Mouse (Mus musculus): ENCODE measurements around the gene Gpc5. TPM values are rescaled to one million over a fixed set of nuclear protein-coding genes. Genes with fewer than 3 reads are reported as not detected.

Gpc5 gene
- total RNA-seq, 1 experiment: 0.40 TPM

- H3K4me1 ChIP-seq (ENCODE audit: control insufficient read depth in 2 of 2, insufficient read depth in 2 of 2, low read length in 2 of 2, poor library complexity in 1 of 2): no peaks in the 10 kb centered on the region
- TF ChIP-seq ZC3H11A (IDR thresholded peaks at IDR 0.05; ENCODE audit: borderline replicate concordance, low read depth, low read length) (no peak), CHD2 (IDR thresholded peaks at IDR 0.05; ENCODE audit: low read depth, low read length) (no peak), MAFK (IDR thresholded peaks at IDR 0.05; ENCODE audit: insufficient read depth, low read depth, low read length) (no peak), HCFC1 (IDR thresholded peaks at IDR 0.05; ENCODE audit: borderline replicate concordance, insufficient read depth, low read length) (no peak), ZNF384 (IDR thresholded peaks at IDR 0.05; ENCODE audit: low read depth, low read length) (no peak)
- no peak overlapping the region for H3K4me3 ChIP-seq (ENCODE audit: insufficient read depth in 1 of 2, low read depth in 1 of 2, low read length in 2 of 2, poor library complexity in 1 of 2, severe bottlenecking in 1 of 2)
- H3K9ac ChIP-seq (ENCODE audit: insufficient read depth, low read depth, low read length, poor library complexity, severe bottlenecking): no peak overlapping the region
- no peak for DNase-seq (ENCODE audit: low read depth, low spot score)
- H3K9me3 ChIP-seq (ENCODE audit: control insufficient read depth, insufficient read depth, low read depth, low read length): no peaks in the 10 kb centered on the region
- H3K36me3 ChIP-seq (ENCODE audit: control insufficient read depth, insufficient read depth, low read length, poor library complexity, severe bottlenecking): no peaks in the 10 kb centered on the region
- H3K27ac ChIP-seq (ENCODE audit: insufficient read depth, low read depth, low read length, poor library complexity, severe bottlenecking): no peak overlapping the region
- in situ Hi-C loops (cut with MboI; ENCODE audit: low sequenced_read_pairs in 2 of 2, unreplicated experiment in 2 of 2): no loop called here
Measured at GRCm38 (mm10) chr14:115253685-115254084, 161.7 kb downstream of the Gpc5 start.

DNA sequence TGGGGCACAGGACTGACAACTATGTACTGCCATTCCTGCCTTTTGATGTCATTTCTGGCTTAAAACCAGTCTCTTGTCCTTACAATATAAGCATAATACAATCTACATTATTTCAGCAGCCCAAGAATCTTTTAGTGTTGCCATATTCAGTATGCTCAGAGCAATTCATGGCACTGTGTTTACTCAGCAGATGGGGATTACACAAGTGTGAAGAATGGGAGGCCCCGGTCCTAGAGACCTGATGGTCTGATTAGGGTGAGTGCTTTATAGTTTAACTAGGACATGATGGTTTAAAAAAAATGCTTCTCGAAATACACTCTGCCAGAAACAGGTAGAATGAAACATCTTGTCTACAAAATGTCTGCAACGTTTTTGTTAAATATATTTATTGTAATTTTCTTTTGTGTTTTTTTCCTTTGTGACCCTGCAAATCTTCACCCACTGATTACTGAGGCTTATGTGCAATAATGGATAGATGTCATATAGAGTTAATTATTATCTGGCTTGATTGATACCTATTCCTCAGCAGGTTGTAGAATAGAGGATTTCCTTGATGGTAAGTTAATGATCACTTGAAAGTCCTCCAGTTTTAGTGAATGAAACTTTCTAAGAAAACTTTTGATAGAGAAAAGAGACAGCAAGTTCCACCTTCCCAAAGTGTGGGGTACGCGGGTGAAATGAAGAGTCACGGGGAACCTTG lies 177.8 kb downstream of the Gpc5 start:
- TF ChIP-seq CHD2 (IDR thresholded peaks at IDR 0.05; ENCODE audit: low read depth, low read length) (no peak), MAFK (IDR thresholded peaks at IDR 0.05; ENCODE audit: insufficient read depth, low read depth, low read length) (no peak), HCFC1 (IDR thresholded peaks at IDR 0.05; ENCODE audit: borderline replicate concordance, insufficient read depth, low read length) (no peak), ZC3H11A (IDR thresholded peaks at IDR 0.05; ENCODE audit: borderline replicate concordance, low read depth, low read length) (no peak), ZNF384 (IDR thresholded peaks at IDR 0.05; ENCODE audit: low read depth, low read length) (no peak)
- Histone ChIP-seq H3K4me1 (ENCODE audit: control insufficient read depth in 2 of 2, insufficient read depth in 2 of 2, low read length in 2 of 2, poor library complexity in 1 of 2) (no peaks in the 10 kb centered on the region), H3K9me3 (ENCODE audit: control insufficient read depth, insufficient read depth, low read depth, low read length) (no peaks in the 10 kb centered on the region), H3K27ac (ENCODE audit: insufficient read depth, low read depth, low read length, poor library complexity, severe bottlenecking) (no peak overlapping the region), H3K9ac (ENCODE audit: insufficient read depth, low read depth, low read length, poor library complexity, severe bottlenecking) (no peak overlapping the region), H3K4me3 (ENCODE audit: insufficient read depth in 1 of 2, low read depth in 1 of 2, low read length in 2 of 2, poor library complexity in 1 of 2, severe bottlenecking in 1 of 2) (no peak overlapping the region), H3K36me3 (ENCODE audit: control insufficient read depth, insufficient read depth, low read length, poor library complexity, severe bottlenecking) (no peaks in the 10 kb centered on the region)
- DNase-seq (ENCODE audit: low read depth, low spot score): no peak
- in situ Hi-C loops (cut with MboI; ENCODE audit: low sequenced_read_pairs in 2 of 2, unreplicated experiment in 2 of 2): no loop called here

DNA sequence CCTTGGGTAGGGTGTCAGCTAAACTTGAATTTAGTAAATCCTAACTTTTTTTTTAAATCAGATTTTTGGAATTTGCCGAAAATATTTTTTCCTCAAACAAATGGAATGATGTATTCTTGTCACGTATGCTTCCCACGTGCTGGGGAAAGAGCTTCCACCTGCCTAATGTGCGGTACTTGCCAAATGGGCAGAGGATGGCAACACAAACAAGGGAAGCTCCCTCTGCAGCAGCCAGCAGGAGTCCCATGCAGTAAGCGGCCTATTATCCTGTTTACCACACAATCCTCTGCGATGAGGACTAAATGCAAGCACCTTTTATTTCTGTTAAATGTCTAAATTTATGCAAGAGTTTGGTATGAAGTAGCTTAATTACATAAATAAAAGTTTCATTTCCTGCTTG lies 178.4 kb downstream of the Gpc5 start:
- no peaks in the 10 kb centered on the region for H3K4me1 ChIP-seq (ENCODE audit: control insufficient read depth in 2 of 2, insufficient read depth in 2 of 2, low read length in 2 of 2, poor library complexity in 1 of 2)
- H3K4me3 ChIP-seq (ENCODE audit: insufficient read depth in 1 of 2, low read depth in 1 of 2, low read length in 2 of 2, poor library complexity in 1 of 2, severe bottlenecking in 1 of 2): no peak overlapping the region
- no peaks in the 10 kb centered on the region for H3K9me3 ChIP-seq (ENCODE audit: control insufficient read depth, insufficient read depth, low read depth, low read length)
- H3K27ac ChIP-seq (ENCODE audit: insufficient read depth, low read depth, low read length, poor library complexity, severe bottlenecking): no peak overlapping the region
- H3K9ac ChIP-seq (ENCODE audit: insufficient read depth, low read depth, low read length, poor library complexity, severe bottlenecking): no peak overlapping the region
- H3K36me3 ChIP-seq (ENCODE audit: control insufficient read depth, insufficient read depth, low read length, poor library complexity, severe bottlenecking): no peaks in the 10 kb centered on the region
- DNase-seq (ENCODE audit: low read depth, low spot score): no peak
- in situ Hi-C loops (cut with MboI; ENCODE audit: low sequenced_read_pairs in 2 of 2, unreplicated experiment in 2 of 2): no loop called here
- TF ChIP-seq ZNF384 (IDR thresholded peaks at IDR 0.05; ENCODE audit: low read depth, low read length) (no peak), HCFC1 (IDR thresholded peaks at IDR 0.05; ENCODE audit: borderline replicate concordance, insufficient read depth, low read length) (no peak), CHD2 (IDR thresholded peaks at IDR 0.05; ENCODE audit: low read depth, low read length) (no peak), ZC3H11A (IDR thresholded peaks at IDR 0.05; ENCODE audit: borderline replicate concordance, low read depth, low read length) (no peak), MAFK (IDR thresholded peaks at IDR 0.05; ENCODE audit: insufficient read depth, low read depth, low read length) (no peak)

DNA sequence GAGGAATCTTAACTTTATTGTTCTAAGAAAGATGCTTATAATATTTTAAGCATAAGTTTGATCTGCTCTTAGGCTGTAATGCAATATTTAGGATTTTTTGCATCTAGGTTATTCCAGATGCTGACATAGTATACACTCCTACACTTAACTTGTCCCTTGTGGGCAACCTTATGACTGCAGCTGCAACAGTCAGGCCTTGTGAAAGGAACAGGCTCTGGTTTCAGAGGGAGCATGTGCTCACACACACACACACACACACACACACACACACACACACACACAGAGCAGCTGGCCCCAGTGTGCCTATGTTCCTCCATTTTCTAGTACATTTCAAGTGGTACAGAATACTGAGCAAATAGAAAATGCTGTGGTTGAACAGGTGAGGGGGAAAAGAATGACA lies 190.8 kb downstream of the Gpc5 start:
- no peaks in the 10 kb centered on the region for H3K4me1 ChIP-seq (ENCODE audit: control insufficient read depth in 2 of 2, insufficient read depth in 2 of 2, low read length in 2 of 2, poor library complexity in 1 of 2)
- TF ChIP-seq MAFK (IDR thresholded peaks at IDR 0.05; ENCODE audit: insufficient read depth, low read depth, low read length): no peak
- no peak for TF ChIP-seq HCFC1 (IDR thresholded peaks at IDR 0.05; ENCODE audit: borderline replicate concordance, insufficient read depth, low read length)
- no peak for TF ChIP-seq ZC3H11A (IDR thresholded peaks at IDR 0.05; ENCODE audit: borderline replicate concordance, low read depth, low read length)
- TF ChIP-seq CHD2 (IDR thresholded peaks at IDR 0.05; ENCODE audit: low read depth, low read length): no peak
- TF ChIP-seq ZNF384 (IDR thresholded peaks at IDR 0.05; ENCODE audit: low read depth, low read length): no peak
- H3K9me3 ChIP-seq (ENCODE audit: control insufficient read depth, insufficient read depth, low read depth, low read length): no peaks in the 10 kb centered on the region
- no peak for DNase-seq (ENCODE audit: low read depth, low spot score)
- H3K9ac ChIP-seq (ENCODE audit: insufficient read depth, low read depth, low read length, poor library complexity, severe bottlenecking): no peak overlapping the region
- H3K27ac ChIP-seq (ENCODE audit: insufficient read depth, low read depth, low read length, poor library complexity, severe bottlenecking): no peak overlapping the region
- no peaks in the 10 kb centered on the region for H3K36me3 ChIP-seq (ENCODE audit: control insufficient read depth, insufficient read depth, low read length, poor library complexity, severe bottlenecking)
- in situ Hi-C loops (cut with MboI; ENCODE audit: low sequenced_read_pairs in 2 of 2, unreplicated experiment in 2 of 2): no loop called here
- no peak overlapping the region for H3K4me3 ChIP-seq (ENCODE audit: insufficient read depth in 1 of 2, low read depth in 1 of 2, low read length in 2 of 2, poor library complexity in 1 of 2, severe bottlenecking in 1 of 2)
